Mouse (Mus musculus): ENCODE measurements around the gene Cacna2d3. TPM values are rescaled to one million over a fixed set of nuclear protein-coding genes. Genes with fewer than 3 reads are reported as not detected.

The Cacna2d3 gene
- total and polyA plus RNA-seq, 3 experiments = not detected

- TF ChIP-seq MXI1 (IDR thresholded peaks at IDR 0.05; ENCODE audit: low read depth, low read length) (no peak), USF2 (IDR thresholded peaks at IDR 0.05; ENCODE audit: borderline replicate concordance in 1 of 2, insufficient read depth in 1 of 2, low read depth in 1 of 2, low read length in 2 of 2) (no peak), POLR2AphosphoS5 (IDR thresholded peaks at IDR 0.05; ENCODE audit: borderline replicate concordance, low read depth, low read length) (no peak), POLR2AphosphoS2 (IDR thresholded peaks at IDR 0.05; ENCODE audit: low read length) (no peak), HCFC1 (IDR thresholded peaks at IDR 0.05; ENCODE audit: low read depth, low read length) (no peak), ZC3H11A (IDR thresholded peaks at IDR 0.05; ENCODE audit: low read depth, low read length) (no peak), ELF1 (IDR thresholded peaks at IDR 0.05; ENCODE audit: low read depth, low read length) (no peak), MAFK (IDR thresholded peaks at IDR 0.05; ENCODE audit: borderline replicate concordance, low read depth, low read length) (no peak), JUND (IDR thresholded peaks at IDR 0.05; ENCODE audit: low read depth, low read length) (no peak), RCOR1 (IDR thresholded peaks at IDR 0.05; ENCODE audit: low read depth, low read length) (no peak), ZMIZ1 (IDR thresholded peaks at IDR 0.05; ENCODE audit: low read depth, low read length) (no peak), KAT2A (conservative IDR thresholded peaks at IDR 0.05; ENCODE audit: low read depth, low read length) (no peak)
- H3K27me3 ChIP-seq (ENCODE audit: control insufficient read depth in 1 of 2, insufficient read depth in 2 of 2, low read length in 2 of 2) = no peaks in the 10 kb centered on the region
- H3K9me3 ChIP-seq (replicated peaks; ENCODE audit: insufficient read depth, low read length) = no peaks in the 10 kb centered on the region
- H3K4me3 ChIP-seq (ENCODE audit: control insufficient read depth in 1 of 2, insufficient read depth in 1 of 2, low read depth in 2 of 2, low read length in 2 of 2) = no peak overlapping the region
- DNase-seq (ENCODE audit: low read depth, low spot score) = no peak
- no peaks in the 10 kb centered on the region for H3K36me3 ChIP-seq (ENCODE audit: control insufficient read depth in 1 of 2, insufficient read depth in 2 of 2, low read length in 2 of 2)
- H3K79me2 ChIP-seq (ENCODE audit: control insufficient read depth, insufficient read depth, low read length, poor library complexity) = no peaks in the 10 kb centered on the region
- no peak overlapping the region for H3K27ac ChIP-seq (ENCODE audit: control insufficient read depth, low read depth, low read length)
- H3K4me1 ChIP-seq (ENCODE audit: control insufficient read depth in 1 of 2, insufficient read depth in 2 of 2, low read length in 2 of 2) = no peaks in the 10 kb centered on the region
- no peak overlapping the region for H3K9ac ChIP-seq (ENCODE audit: control insufficient read depth, low read depth, low read length, poor library complexity, severe bottlenecking)
Observed at GRCm38 (mm10) chr14:29204967-29205268, 516.7 kb downstream of the Cacna2d3 start.

GRCm38 (mm10) chr14:29204236-29204966 is 517.3 kb downstream of the Cacna2d3 start:
- no peaks in the 10 kb centered on the region for H3K9me3 ChIP-seq (replicated peaks; ENCODE audit: insufficient read depth, low read length)
- H3K27ac ChIP-seq (ENCODE audit: control insufficient read depth, low read depth, low read length) = no peak overlapping the region
- no peak overlapping the region for H3K9ac ChIP-seq (ENCODE audit: control insufficient read depth, low read depth, low read length, poor library complexity, severe bottlenecking)
- no peak overlapping the region for H3K4me3 ChIP-seq (ENCODE audit: control insufficient read depth in 1 of 2, insufficient read depth in 1 of 2, low read depth in 2 of 2, low read length in 2 of 2)
- H3K27me3 ChIP-seq (ENCODE audit: control insufficient read depth in 1 of 2, insufficient read depth in 2 of 2, low read length in 2 of 2) = no peaks in the 10 kb centered on the region
- TF ChIP-seq CHD1 (IDR thresholded peaks at IDR 0.05; ENCODE audit: low read depth, low read length) = no peak
- H3K79me2 ChIP-seq (ENCODE audit: control insufficient read depth, insufficient read depth, low read length, poor library complexity) = no peaks in the 10 kb centered on the region
- no peaks in the 10 kb centered on the region for H3K36me3 ChIP-seq (ENCODE audit: control insufficient read depth in 1 of 2, insufficient read depth in 2 of 2, low read length in 2 of 2)
- H3K4me1 ChIP-seq (ENCODE audit: control insufficient read depth in 1 of 2, insufficient read depth in 2 of 2, low read length in 2 of 2) = no peaks in the 10 kb centered on the region
- no peak for DNase-seq (ENCODE audit: low read depth, low spot score)

GRCm38 (mm10) chr14:29196171-29196570 is 525.5 kb downstream of the Cacna2d3 start:
- TF ChIP-seq USF1 (IDR thresholded peaks at IDR 0.05; ENCODE audit: low read depth, low read length) = no peak
- no peak for TF ChIP-seq TCF12 (IDR thresholded peaks at IDR 0.05; ENCODE audit: low read depth, low read length)
- no peak for TF ChIP-seq TAL1 (IDR thresholded peaks at IDR 0.05; ENCODE audit: low read length)
- no peak for TF ChIP-seq MXI1 (IDR thresholded peaks at IDR 0.05; ENCODE audit: low read depth, low read length)
- no peak for TF ChIP-seq MAZ (IDR thresholded peaks at IDR 0.05; ENCODE audit: low read depth, low read length)
- TF ChIP-seq CHD2 (IDR thresholded peaks at IDR 0.05; ENCODE audit: low read length) = no peak
- no peaks in the 10 kb centered on the region for H3K9me3 ChIP-seq (replicated peaks; ENCODE audit: insufficient read depth, low read length)
- no peaks in the 10 kb centered on the region for H3K27me3 ChIP-seq (ENCODE audit: control insufficient read depth in 1 of 2, insufficient read depth in 2 of 2, low read length in 2 of 2)
- no peak for DNase-seq (ENCODE audit: low read depth, low spot score)
- no peak overlapping the region for H3K4me3 ChIP-seq (ENCODE audit: control insufficient read depth in 1 of 2, insufficient read depth in 1 of 2, low read depth in 2 of 2, low read length in 2 of 2)
- H3K27ac ChIP-seq (ENCODE audit: control insufficient read depth, low read depth, low read length) = no peak overlapping the region
- no peaks in the 10 kb centered on the region for H3K36me3 ChIP-seq (ENCODE audit: control insufficient read depth in 1 of 2, insufficient read depth in 2 of 2, low read length in 2 of 2)
- H3K79me2 ChIP-seq (ENCODE audit: control insufficient read depth, insufficient read depth, low read length, poor library complexity) = no peaks in the 10 kb centered on the region
- no peak overlapping the region for H3K9ac ChIP-seq (ENCODE audit: control insufficient read depth, low read depth, low read length, poor library complexity, severe bottlenecking)
- no peaks in the 10 kb centered on the region for H3K4me1 ChIP-seq (ENCODE audit: control insufficient read depth in 1 of 2, insufficient read depth in 2 of 2, low read length in 2 of 2)

Data from MEL (cell line).